Mouse (Mus musculus): ENCODE results near the gene Dnm3.

The Dnm3 gene

DNA sequence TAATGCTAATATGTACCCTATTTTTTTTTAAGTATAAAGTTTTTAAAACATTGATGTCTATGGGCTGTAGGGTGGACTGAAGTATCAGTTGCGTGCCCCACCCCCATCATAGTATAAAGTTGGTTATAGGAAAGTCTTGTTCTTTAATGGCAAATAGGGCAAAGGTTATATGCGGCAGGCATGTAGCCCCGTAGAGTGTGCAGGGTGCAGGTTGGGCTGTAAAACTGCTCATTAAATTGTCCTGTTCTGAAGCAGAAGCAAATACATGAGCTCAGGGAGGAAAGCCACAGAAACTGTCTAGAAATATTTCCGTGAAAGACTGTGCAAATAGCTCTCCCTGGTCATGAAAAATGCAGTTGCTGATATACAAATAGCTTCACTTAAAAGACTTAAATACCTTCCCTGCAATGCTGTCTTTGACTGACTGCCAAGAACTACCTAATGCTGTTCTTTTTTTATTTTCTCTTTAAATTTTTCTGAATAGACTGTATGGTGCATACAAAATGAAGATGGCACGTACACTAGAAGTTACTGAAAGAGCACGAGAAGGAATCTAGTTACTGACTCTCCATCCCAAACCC is 440.6 kb downstream of the Dnm3 start:
- in situ Hi-C loops (cut with MboI, MseI): loop anchor here (10.0 kb wide), 1 partner anchor 1722 kb away; no protein-coding TSS in a partner anchor

DNA sequence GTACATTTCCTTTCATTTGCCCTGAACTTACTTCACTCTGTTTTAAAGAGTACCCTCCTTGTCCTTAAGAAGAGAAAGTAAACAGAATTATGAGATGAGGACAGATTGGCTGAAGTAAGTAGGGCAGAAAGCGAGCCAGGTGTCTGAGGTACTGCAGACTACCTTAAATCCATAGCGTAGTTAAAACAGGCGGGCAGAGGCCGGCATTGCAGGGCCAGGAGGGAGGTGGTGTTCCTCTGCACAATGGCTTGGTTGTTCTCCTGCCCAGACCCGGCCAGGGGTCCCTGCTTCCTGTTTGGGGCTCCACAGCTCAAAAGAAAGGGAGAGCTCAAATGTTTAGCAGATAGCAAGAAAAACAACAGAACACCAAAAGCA is 441.4 kb downstream of the Dnm3 start:
- in situ Hi-C loops (cut with MboI, MseI): loop anchor here (10.0 kb wide), 1 partner anchor 1722 kb away; no protein-coding TSS in a partner anchor

DNA sequence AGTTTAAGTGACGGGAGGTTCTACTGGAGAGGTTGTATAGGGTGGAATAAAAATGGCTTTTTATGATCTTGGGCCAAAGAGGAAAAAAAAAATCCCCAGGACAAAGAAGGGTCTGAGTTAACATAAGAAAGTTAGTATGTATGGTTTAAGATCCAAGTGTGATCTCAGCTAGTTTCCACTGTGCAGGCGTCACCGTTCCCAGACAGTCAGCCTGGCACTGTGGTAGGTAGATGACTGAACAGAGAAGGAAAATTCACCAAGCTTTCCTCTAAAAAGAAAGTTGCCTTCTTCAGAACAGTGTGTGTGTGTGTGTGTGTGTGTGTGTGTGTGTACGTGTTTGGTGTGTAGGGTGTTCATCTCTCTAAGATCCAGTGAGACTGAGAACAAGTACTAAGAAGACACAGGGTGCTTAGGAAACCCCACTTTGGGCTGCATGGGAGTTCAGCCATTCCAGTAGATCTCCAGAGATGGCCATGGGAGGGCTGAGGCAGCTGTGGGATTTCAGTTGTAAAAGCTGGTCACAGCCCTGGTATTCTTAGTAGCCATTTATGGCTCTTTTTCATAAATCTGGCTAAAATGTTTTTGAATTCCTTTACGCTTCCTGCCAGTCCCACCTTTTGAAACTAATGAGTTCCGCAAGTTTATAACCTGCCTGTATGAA is 441.9 kb downstream of the Dnm3 start:
- in situ Hi-C loops (cut with MboI, MseI): loop anchor here (10.0 kb wide), 1 partner anchor 1721 kb away; no protein-coding TSS in a partner anchor

DNA sequence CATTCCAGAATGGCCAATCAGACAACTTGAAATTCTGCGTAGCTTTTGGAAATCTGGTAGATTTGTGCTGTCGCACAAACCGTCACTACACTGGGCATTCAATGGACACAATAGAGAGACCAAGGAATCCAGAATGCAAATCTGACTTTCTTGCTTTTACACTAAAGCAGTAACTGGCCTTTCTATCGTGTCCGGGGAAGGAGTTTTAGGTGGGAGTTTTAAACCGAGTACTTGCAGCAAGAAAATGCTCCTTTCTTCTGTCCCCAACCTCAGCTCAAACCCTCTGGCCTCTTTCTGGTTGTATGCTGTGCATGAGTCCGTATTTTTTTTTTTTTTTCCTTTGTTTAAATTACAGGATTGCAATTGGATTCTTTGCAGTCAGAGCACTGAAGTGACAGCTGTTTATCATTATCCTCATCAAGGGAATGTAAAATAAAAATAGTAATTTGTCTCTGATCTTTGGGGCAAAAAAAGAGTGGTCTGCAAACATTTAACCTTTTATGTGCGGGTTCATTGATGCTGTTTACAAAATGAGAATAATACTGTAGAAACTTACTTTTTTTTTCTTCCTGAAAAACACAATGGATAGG is 454.1 kb downstream of the Dnm3 start:
- in situ Hi-C loops (cut with MboI, MseI): no loop called here

DNA sequence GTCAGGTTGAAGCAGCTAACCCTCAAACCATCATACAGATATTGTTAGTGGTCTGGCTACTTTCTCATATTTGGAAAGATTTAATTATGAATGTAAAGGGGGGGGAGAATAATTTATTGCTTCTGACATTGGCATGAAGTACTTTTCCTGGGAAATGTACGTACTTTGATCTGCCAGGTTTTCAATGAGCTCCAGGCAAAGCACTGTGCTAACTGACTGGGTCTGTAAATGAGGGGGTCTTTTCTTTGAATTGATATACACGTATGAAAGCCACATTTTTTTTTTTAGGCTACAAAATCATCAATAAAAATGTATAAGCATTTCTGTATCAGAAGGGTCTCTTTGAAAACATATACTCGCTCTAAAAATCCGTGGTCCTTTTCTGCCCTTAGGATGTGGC is 457.1 kb downstream of the Dnm3 start:
- in situ Hi-C loops (cut with MboI, MseI): no loop called here

DNA sequence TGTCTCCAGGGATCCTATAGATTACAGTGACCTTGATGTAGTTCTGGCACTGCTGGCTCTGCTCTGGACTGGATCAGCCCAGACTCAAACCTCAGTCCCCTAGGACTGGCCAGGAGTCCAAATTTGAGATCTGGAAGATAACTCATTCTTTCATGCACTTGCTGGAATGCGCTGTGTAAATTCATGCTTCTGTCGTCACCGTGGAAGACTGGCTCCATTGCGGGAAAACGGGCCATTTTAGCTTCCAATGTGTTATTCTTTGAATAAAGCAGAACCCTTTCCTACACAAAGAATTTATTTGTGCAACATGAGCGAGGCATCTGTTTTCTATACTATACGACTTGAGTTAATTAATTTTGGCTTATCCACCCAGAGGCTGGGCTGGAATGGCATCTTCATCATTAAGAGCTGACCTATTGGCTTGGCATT is 457.5 kb downstream of the Dnm3 start:
- in situ Hi-C loops (cut with MboI, MseI): no loop called here

DNA sequence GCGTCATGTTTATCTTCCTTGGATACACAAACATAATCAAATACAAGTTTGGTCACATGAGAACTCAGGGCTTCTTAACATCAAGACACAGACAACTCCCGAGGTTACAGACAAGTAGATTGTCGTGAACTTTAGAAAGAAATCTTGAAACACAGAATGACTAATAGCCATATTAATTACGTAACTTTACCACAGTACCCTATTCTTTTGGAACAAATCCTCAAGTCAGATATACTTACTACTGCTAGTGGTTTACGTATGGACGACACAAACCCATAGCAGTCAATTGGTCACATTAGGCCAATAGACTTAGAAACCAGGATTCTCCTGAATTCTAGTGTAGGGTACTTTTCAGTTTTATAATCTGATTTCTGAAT is 459.2 kb downstream of the Dnm3 start:
- in situ Hi-C loops (cut with MboI, MseI): no loop called here

DNA sequence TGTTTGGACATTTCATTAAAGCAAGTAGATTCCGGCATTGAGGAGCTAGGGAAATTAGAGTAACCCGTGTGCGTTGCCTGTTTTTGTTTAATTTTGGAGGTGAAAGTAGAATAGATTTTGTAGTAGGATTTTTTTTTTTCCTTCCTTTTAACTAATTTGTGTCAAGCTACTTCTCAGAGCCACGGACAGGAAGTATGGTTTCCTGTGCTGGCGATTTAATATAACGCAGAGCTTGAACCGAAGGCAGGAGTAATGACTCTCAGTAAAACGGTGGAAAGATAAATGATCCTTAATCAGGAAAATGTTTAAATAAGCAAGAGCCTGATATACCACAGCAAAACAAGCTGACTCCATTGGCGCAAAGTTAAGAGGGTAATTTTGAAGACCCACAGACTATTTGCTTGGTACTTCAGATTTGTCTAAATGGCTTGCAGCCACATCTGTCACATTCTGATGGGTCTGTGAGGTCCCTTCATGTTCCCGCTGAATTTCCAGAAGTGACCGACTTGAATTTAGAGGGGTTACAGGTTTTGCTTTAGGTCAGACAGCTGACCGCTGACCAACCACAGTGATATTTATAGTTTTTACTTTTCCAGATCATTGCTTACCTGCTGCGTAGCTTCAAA is 459.7 kb downstream of the Dnm3 start:
- in situ Hi-C loops (cut with MboI, MseI): no loop called here

DNA sequence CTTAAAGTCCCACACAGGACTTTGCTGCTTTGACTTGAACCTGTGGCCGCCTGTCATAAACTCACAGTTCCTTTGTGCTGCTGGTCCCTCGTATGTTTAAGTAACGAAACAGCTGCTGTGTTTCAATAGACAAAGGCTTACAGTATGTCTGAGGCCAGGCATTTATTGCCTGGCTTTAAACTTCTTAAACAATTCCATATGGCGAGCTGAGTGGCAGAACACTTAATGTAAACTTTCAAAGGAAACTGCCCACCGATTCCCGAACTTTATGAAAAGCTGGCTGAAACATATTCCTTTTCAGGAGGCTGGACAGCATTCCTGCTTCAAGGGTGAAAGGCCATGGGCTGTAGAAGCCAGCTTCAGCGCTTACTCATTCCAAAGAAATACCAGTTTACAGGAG is 460.9 kb downstream of the Dnm3 start:
- in situ Hi-C loops (cut with MboI, MseI): no loop called here

DNA sequence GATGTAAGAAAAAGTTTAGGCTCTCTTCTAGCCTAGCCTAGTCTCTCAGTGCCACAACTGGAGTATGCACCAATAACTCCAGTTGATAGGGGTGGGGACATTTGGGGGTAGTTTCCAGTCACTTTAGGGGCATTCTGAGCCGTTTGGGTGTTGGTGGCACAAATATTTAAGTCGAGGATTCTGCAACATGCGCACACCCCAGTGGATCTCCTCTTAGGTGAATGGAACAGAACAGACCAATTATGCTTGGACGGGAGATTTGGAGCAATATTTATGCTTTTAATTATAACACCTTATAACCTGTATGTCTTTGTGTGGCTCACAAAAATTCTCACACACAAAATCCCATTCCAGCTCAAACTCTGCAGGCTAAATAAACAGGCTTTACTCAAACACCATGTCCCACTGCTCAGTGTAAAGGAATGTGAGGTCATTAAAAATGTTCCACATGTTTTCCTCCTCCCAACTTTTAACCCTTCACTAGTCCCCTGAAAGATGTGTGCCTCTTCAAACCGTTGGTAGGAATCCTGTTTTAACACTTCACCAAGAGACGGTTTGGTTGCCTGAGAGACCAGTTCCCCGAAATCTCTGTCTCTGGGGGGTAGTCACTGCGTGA is 462.5 kb downstream of the Dnm3 start:
- in situ Hi-C loops (cut with MboI, MseI): no loop called here

DNA sequence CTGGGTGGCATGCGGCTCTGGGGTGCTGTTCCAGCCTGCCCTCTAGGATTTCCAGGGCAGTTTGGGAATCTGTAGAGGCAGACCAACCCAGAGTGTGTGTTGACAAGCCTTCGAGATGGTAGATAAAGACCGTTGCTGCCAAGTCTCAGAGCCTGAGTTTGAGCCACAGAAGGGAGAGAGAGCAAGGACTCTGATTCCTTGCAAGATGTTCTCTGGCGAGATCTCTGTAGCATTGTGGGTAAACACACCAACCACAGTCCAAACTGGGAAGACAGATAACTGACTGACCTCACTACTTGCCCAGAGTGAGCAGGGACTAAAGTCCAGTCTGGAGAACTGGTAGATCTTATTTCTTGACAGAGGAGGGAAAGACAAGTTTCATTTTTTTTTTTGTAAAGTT is 464.3 kb downstream of the Dnm3 start:
- in situ Hi-C loops (cut with MboI, MseI): no loop called here

DNA sequence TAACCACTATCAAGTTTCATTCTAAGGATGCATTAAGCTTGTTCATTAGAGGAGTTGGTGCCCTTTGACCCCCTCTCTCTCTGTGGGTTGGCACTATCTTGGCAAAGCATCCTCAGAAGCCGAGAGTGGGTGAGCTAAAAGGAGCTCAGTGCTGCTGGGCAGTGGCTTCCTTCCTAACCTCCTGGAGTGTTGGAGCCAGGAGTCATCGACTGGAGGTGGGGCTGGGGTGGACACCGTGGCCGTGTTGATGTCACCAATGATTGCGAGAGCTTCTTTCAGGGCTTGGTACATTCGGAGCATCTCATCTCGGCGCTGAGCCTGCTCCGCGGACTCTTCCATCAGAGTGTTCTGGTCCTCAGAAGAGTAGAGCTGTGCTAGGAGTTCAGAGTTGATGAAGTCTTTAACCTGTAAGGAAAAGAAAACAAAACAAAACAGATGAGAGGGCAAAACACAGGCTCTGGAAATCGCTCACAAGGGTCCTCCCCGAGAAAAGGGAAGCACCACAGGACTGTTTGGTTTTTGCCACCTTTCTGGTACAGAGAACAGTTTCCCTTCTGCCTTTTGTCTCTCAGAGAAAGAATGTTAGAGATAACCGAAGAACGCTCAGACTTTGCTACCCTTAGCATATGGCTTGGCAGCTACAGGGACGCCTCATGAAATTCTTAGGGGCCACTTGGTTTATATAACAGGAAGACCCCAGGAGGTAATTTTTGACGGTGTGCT is 466.1 kb downstream of the Dnm3 start:
- in situ Hi-C loops (cut with MboI, MseI): no loop called here

DNA sequence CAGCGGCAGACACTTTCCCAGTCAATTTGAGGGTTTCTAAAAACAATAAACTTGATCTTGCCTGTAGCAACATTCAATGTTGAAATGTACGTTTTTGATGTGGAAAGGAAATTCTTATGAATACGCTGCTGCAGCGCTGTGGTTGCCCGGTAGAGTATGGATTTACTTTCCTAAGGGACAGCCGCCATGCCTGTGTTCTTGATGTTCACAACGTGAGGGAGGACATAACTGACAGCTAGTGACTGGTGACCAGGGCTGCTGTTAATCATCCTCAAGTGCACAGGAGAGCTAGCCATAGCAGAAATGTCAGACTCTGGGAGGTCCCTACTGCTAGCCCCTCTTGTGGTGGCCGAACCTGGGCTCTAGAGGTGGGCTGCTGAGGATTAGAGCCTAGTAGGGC is 468.7 kb downstream of the Dnm3 start:
- in situ Hi-C loops (cut with MboI, MseI): no loop called here

DNA sequence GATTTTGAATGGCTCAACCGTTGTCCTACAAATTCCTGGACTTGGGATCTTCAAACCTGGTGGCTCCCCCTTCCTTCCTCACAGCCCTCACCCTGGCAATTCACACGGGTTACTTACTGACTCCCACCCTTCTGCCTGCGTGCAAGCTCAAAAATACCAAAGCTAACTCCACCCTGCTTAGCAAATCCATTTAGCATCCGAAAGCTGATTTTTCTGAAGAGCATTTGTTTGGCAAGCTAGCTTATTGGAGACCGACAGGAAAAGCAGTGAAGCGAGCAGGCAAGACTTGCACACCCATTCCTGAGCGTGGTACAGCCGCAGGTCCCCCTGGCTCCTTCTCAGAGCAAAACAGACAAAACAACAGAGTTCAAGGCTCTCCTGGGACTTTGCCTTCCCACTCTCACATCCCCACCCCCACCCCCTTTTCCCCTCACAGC is 469.2 kb downstream of the Dnm3 start:
- in situ Hi-C loops (cut with MboI, MseI): no loop called here

DNA sequence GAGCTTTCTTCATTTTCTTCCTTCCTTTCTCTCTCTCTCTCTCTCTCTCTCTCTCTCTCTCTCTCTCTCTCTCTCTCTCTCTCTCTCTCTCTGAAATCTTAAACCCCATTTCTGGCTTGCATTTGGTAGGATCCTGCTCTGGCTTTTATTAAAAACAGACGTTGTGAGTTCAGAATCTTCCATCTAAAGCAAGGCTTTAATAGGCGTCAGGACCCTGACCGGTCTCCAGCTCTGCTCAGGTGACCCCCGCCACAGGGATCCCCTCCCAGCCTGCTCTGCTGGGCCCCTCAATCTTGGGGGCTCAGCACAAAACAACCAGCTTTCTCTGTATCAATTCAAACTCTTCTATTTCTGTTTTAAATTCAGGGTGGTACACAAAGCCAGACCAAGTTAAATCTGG is 469.6 kb downstream of the Dnm3 start:
- in situ Hi-C loops (cut with MboI, MseI): no loop called here

DNA sequence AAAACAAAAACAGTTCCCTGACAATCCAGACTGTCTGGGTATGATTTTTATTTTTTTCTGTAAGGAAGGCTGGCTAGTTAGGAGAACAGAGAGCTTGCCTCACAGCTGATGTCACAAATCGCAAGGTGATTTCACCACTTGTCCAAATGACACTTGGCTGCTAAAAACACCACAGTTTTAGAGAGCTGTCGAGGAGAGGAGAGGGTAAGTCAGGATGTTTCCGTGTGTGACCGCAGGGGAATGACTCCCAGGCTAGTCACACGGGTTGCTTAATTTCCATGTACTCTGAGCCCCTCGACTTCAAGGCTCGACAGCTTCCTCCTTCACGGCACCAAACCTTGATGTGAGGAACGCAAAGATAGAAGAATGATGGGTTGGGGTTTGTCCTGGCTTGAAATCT is 471.7 kb downstream of the Dnm3 start:
- in situ Hi-C loops (cut with MboI, MseI): no loop called here

DNA sequence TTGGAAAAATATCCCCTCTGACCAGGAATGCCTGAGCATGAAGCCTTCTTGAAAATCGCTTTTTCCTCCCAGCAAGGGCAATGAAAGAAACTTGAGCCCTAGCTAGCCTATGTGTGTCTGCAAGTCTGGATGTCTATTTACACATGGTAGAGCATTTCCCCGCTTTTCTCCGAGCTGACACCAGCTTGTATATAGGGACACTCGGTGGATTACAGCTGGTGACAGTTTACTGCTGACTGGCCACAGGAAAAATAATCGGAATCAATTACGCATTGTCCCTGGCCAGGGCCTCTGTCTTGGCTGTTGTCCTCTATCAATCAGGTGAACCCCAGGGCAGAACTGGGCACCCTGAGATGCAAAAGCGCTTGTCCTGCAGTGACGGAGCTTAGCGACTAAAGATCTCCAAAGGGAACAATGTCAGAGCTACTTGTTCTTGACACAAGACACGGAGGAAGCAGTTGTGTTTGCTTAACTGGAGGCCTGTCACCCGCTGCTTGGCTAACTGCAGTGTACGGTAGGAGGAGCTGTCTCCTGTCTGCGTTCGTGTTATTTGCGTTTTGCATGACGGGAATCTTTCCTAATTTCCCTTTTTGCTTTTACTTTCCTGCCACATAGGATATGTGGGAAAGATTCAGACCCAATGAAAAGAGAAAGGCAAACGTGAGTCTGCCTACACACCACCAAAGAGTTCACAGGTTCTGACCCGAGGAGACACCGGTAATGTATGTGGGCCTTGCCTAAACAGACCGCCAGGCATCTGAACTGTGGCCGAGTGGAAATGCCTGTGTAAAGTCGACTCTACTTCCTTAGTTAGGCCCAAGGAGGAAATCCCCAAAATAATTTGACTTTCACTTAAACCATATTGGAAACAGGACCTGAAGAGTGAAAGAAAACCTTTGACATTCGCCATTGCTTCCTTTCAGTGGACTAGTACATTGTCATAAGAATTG is 472.7 kb downstream of the Dnm3 start:
- in situ Hi-C loops (cut with MboI, MseI): loop anchor here (5.0 kb wide), 2 partner anchors 307 to 632 kb away; partner anchors contain the start of gene Myoc

DNA sequence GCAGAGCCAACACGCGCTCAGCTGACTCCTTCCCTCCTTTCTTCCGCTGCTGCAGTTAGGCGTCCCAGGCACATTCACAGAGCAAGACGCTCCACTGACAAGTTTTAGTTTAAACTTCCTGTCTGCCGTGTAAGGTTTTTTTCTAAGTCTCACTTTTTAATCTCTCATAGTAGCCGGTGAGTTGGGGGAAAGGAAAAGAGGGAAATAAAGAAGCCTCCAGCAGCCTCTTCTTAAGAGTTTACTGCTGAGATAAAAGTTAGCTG is 473.4 kb downstream of the Dnm3 start:
- in situ Hi-C loops (cut with MboI, MseI): loop anchor here (5.0 kb wide), 2 partner anchors 308 to 633 kb away; partner anchors contain the start of gene Myoc

DNA sequence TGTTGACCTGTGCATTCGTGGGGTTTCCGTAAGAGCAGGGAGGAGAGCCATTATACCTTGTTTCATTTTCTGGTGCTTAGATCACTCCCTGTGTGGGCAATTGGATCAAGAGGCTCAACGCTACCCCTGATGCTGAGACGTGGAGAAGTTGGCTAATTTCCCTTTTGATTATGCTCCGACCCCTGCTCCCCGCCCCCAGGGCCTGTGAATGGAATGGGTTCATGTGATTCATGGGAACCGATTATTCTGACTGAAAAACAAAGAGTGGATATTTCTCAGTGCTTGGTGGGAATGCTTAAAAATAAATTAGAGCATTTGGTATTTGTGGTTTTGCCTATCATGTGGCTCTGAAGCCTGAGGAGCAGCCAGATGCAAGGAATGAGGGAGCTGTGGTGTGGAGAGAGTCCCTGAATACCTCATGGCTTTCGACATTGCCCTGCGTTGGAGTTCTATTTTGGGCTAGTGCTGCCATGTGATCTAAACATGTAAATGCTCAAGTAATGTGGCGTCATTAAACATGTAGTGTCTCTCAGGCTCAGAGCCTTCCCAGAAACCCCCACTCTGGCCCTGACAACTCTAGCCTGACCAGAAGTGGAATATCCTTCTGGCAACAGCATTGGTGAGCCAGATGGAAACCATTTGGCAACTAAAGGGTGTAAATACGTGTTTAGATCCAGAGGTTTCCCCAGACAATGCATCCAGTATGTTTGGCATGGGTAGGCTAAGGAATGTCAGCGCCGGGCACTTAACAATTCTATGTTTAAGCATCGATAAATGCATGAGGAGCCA is 473.9 kb downstream of the Dnm3 start:
- in situ Hi-C loops (cut with MboI, MseI): loop anchor here (5.0 kb wide), 2 partner anchors 308 to 633 kb away; partner anchors contain the start of gene Myoc

DNA sequence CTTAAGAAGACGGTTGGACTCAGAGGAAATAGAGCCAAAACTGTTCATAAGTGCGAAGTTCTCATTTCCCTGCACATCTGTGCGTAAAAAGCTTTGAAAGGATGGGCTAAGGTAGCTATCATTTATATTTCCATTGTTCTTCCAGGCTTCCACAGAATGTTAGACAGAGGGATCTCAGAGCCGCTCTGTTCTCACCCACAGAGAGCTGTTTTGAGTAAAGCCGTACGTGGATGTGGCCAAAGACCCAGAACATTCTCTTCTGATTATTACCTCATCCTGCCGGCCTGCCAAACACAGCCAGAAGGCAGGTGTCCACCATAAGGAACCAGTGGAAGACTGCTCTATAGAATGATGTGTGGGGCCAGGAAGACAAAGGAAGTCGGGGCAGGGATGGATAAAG is 476.5 kb downstream of the Dnm3 start:
- in situ Hi-C loops (cut with MboI, MseI): loop anchor here (5.0 kb wide), 2 partner anchors 311 to 636 kb away; partner anchors contain the start of gene Myoc
